Mouse (Mus musculus) olfactory bulb, adult 2 months (tissue): ENCODE results near the gene Hrh3. TPM values are rescaled to one million over a fixed set of nuclear protein-coding genes. Genes with fewer than 3 reads are reported as not detected.

Experiments
- H3K27ac ChIP-seq: fragments of 200-500 bp; 2 replicates; pipeline ENCODE4 v1.5.1; 2012; ENCODE audit warnings: low read depth, low read length; ENCODE audit not compliant: insufficient read depth
- H3K4me1 ChIP-seq: fragments of 200-500 bp; 2 replicates; pipeline ENCODE4 v1.6.1; 2012; ENCODE audit warnings: low read length; ENCODE audit not compliant: control insufficient read depth, insufficient read depth
- H3K4me3 ChIP-seq: fragments of 200-500 bp; 2 replicates; pipeline ENCODE4 v1.5.1; 2012; ENCODE audit warnings: mild to moderate bottlenecking, low read depth, low read length, moderate library complexity; ENCODE audit not compliant: insufficient read depth
- CTCF ChIP-seq: fragments of 200-500 bp; IDR thresholded peaks from 2 replicates; pipeline ENCODE4 v1.5.1; 2012; ENCODE audit warnings: low read depth, mild to moderate bottlenecking, low read length, moderate library complexity; ENCODE audit not compliant: insufficient read depth
- POLR2A ChIP-seq: fragments of 200-500 bp; IDR thresholded peaks from 2 replicates; pipeline ENCODE4 v1.6.1; 2012; ENCODE audit warnings: mild to moderate bottlenecking, low read depth, low read length, moderate library complexity; ENCODE audit not compliant: insufficient read depth
- WGBS: fragments of 180-500 bp; shearing (Covaris S2); methylation state at CpG from one replicate; pipeline ENCODE4 v1.1.7; 2018; 5-methylcytosine and 5-hydroxymethylcytosine counted together
- polyA plus RNA-seq: library from polyadenylated mRNA; stranded (reverse); fragments of >200 nt; gene quantifications from 2 replicates; pipeline ENCODE4 v1.2.4, GENCODE M21; 2012; ENCODE audit warnings: low replicate concordance; ENCODE audit not compliant: missing spikeins, insufficient read depth, insufficient read length

Hrh3 gene
- polyA plus RNA-seq, 1 experiment: not detected

GRCm38 (mm10) chr2:180072886-180073285 lies 31.4 kb downstream of the Hrh3 start:
- Histone ChIP-seq H3K27ac (no peak overlapping the region), H3K4me1 (peaks cover 8% of the 10 kb centered on the region), H3K4me3 (no peak overlapping the region)
- WGBS: 91% methylated on average over 7 of the region's 7 CpGs
- TF ChIP-seq CTCF: no peak
- TF ChIP-seq POLR2A: no peak

GRCm38 (mm10) chr2:180071671-180072070 lies 32.6 kb downstream of the Hrh3 start:
- peaks cover 8% of the 10 kb centered on the region for H3K4me1 ChIP-seq
- 75% methylated on average over 2 of the region's 2 CpGs for WGBS
- TF ChIP-seq POLR2A: no peak
- TF ChIP-seq CTCF: no peak
- no peak overlapping the region for H3K4me3 ChIP-seq
- no peak overlapping the region for H3K27ac ChIP-seq

GRCm38 (mm10) chr2:180070481-180071453 lies 33.5 kb downstream of the Hrh3 start, which contains the start of gene Mtg2:
Mtg2 (plus strand) TSS chr2:180070588.
- peak within 1 kb of the TSS; percentile 60 for H3K4me3 ChIP-seq
- WGBS: 1% methylated on average over 58 of the region's 58 CpGs
- H3K4me1 ChIP-seq: peaks cover 8% of the 10 kb centered on the region
- H3K27ac ChIP-seq: peak within 1 kb of the TSS; percentile 63; the same call in 1 of the 2 replicates
- TF ChIP-seq CTCF (no peak), POLR2A (peak; percentile 59)

GRCm38 (mm10) chr2:180069770-180070480 lies 34.4 kb downstream of the Hrh3 start:
- TF ChIP-seq CTCF (no peak), POLR2A (no peak; the same call in 1 of the 2 replicates)
- H3K4me3 ChIP-seq: peak overlapping the region; percentile 60
- WGBS: 31% methylated on average over 20 of the region's 20 CpGs
- peak overlapping the region; percentile 63; the same call in 1 of the 2 replicates for H3K27ac ChIP-seq
- peaks cover 8% of the 10 kb centered on the region for H3K4me1 ChIP-seq

GRCm38 (mm10) chr2:180063338-180064131 lies 40.8 kb downstream of the Hrh3 start:
- H3K27ac ChIP-seq: no peak overlapping the region
- 96% methylated on average over 11 of the region's 11 CpGs for WGBS
- no peaks in the 10 kb centered on the region for H3K4me1 ChIP-seq
- no peak for TF ChIP-seq CTCF
- no peak for TF ChIP-seq POLR2A
- H3K4me3 ChIP-seq: no peak overlapping the region

GRCm38 (mm10) chr2:180053001-180053400 lies 51.3 kb downstream of the Hrh3 start:
- WGBS: 96% methylated on average over 9 of the region's 9 CpGs
- H3K4me3 ChIP-seq: no peak overlapping the region
- TF ChIP-seq POLR2A (no peak), CTCF (no peak)
- H3K27ac ChIP-seq: no peak overlapping the region
- H3K4me1 ChIP-seq: peaks cover 9% of the 10 kb centered on the region

- Histone ChIP-seq H3K27ac (no peak overlapping the region), H3K4me3 (no peak overlapping the region), H3K4me1 (peaks cover 9% of the 10 kb centered on the region)
- WGBS: 86% methylated on average over 14 of the region's 14 CpGs
- no peak for TF ChIP-seq CTCF
- TF ChIP-seq POLR2A: no peak
Observed at GRCm38 (mm10) chr2:180051986-180052733, 52.1 kb downstream of the Hrh3 start.

GRCm38 (mm10) chr2:180050986-180051385 lies 53.3 kb downstream of the Hrh3 start:
- TF ChIP-seq CTCF (peak; percentile 75), POLR2A (no peak; the same call in 1 of the 2 replicates)

More at GRCm38 (mm10) chr2:180050986-180051385, 53.3 kb downstream of the Hrh3 start:
- Histone ChIP-seq H3K4me3 (no peak overlapping the region), H3K27ac (no peak overlapping the region), H3K4me1 (peaks cover 9% of the 10 kb centered on the region)
- 27% methylated on average over 5 of the region's 5 CpGs for WGBS

Other genes with a start within 250 kb of the Hrh3 start
- gene Taf4, start 127.8 kb downstream of the Hrh3 start, polyA plus RNA-seq: not detected in 2 replicates
- gene Lsm14b, start 79.5 kb downstream of the Hrh3 start, polyA plus RNA-seq: 121 and 180 TPM in 2 replicates
- not detected in 2 replicates for gene Psma7, start 62.1 kb downstream of the Hrh3 start, polyA plus RNA-seq
- not detected in 2 replicates for gene Ss18l1, start 62.0 kb downstream of the Hrh3 start, polyA plus RNA-seq
- not detected in 2 replicates for gene Mtg2, start 33.9 kb downstream of the Hrh3 start, polyA plus RNA-seq
- not detected in 2 replicates for gene Osbpl2, start 14.8 kb upstream of the Hrh3 start, polyA plus RNA-seq
- gene Adrm1, start 67.0 kb upstream of the Hrh3 start, polyA plus RNA-seq: not detected in 2 replicates
- not detected in 2 replicates for gene Lama5, start 121.4 kb upstream of the Hrh3 start, polyA plus RNA-seq
- 1,119 TPM in 1 of 2 replicates, not detected in the other for gene Rps21, start 152.9 kb upstream of the Hrh3 start, polyA plus RNA-seq
- not detected in 2 replicates for gene Cables2, start 169.0 kb upstream of the Hrh3 start, polyA plus RNA-seq
- not detected in 2 replicates for gene Rbbp8nl, start 185.4 kb upstream of the Hrh3 start, polyA plus RNA-seq
- not detected in 2 replicates for gene Gata5, start 230.2 kb upstream of the Hrh3 start, polyA plus RNA-seq